Mouse (Mus musculus): Measurements from ENCODE around the gene Egln1.
A peak's percentile ranks its signal among the peaks of the same experiment; 100 is the strongest.

Egln1 gene

GRCm38 (mm10) chr8:124949209-124950068 lies at the start of gene Egln1:
Gene Egln1 (minus strand): TSS chr8:124949324.
- DNase-seq (ENCODE audit: low spot score in 2 of 2), result peak in 1 of 2 experiments; percentile 51

- DNase-seq (ENCODE audit: low spot score in 2 of 2), result no peak
Measured at GRCm38 (mm10) chr8:124995776-124996175, 46.7 kb upstream of the Egln1 start.

- no peak for DNase-seq (ENCODE audit: low spot score in 2 of 2)
Measured at GRCm38 (mm10) chr8:124991668-124991926, 42.5 kb upstream of the Egln1 start.

- DNase-seq (ENCODE audit: low spot score in 2 of 2), result no peak
Measured at GRCm38 (mm10) chr8:124990923-124991667, 42.0 kb upstream of the Egln1 start.

- no peak for DNase-seq (ENCODE audit: low spot score in 2 of 2)
Measured at GRCm38 (mm10) chr8:124980828-124981227, 31.7 kb upstream of the Egln1 start.

GRCm38 (mm10) chr8:124980036-124980435 lies 30.9 kb upstream of the Egln1 start:
- peak in 1 of 2 experiments; percentile 11 for DNase-seq (ENCODE audit: low spot score in 2 of 2)

- no peak for DNase-seq (ENCODE audit: low spot score in 2 of 2)
Measured at GRCm38 (mm10) chr8:124978026-124978425, 28.9 kb upstream of the Egln1 start.

GRCm38 (mm10) chr8:124976211-124976610 lies 27.1 kb upstream of the Egln1 start:
- no peak for DNase-seq (ENCODE audit: low spot score in 2 of 2)

- DNase-seq (ENCODE audit: low spot score in 2 of 2), result no peak
Measured at GRCm38 (mm10) chr8:124974254-124974653, 25.1 kb upstream of the Egln1 start.

- DNase-seq (ENCODE audit: low spot score in 2 of 2), result no peak
Measured at GRCm38 (mm10) chr8:124973221-124973620, 24.1 kb upstream of the Egln1 start.

- no peak for DNase-seq (ENCODE audit: low spot score in 2 of 2)
Measured at GRCm38 (mm10) chr8:124970312-124970933, 21.3 kb upstream of the Egln1 start.

- DNase-seq (ENCODE audit: low spot score in 2 of 2), result no peak
Measured at GRCm38 (mm10) chr8:124964966-124965365, 15.8 kb upstream of the Egln1 start.

- no peak for DNase-seq (ENCODE audit: low spot score in 2 of 2)
Measured at GRCm38 (mm10) chr8:124963246-124963645, 14.1 kb upstream of the Egln1 start.

- no peak for DNase-seq (ENCODE audit: low spot score in 2 of 2)
Measured at GRCm38 (mm10) chr8:124960226-124960880, 11.2 kb upstream of the Egln1 start.

- no peak for DNase-seq (ENCODE audit: low spot score in 2 of 2)
Measured at GRCm38 (mm10) chr8:124959462-124960225, 10.5 kb upstream of the Egln1 start.

- no peak for DNase-seq (ENCODE audit: low spot score in 2 of 2)
Measured at GRCm38 (mm10) chr8:124954572-124955082, 5.5 kb upstream of the Egln1 start.

- no peak for DNase-seq (ENCODE audit: low spot score in 2 of 2)
Measured at GRCm38 (mm10) chr8:124953188-124953587, 4.1 kb upstream of the Egln1 start.

- no peak for DNase-seq (ENCODE audit: low spot score in 2 of 2)
Measured at GRCm38 (mm10) chr8:124950865-124951264, 1.7 kb upstream of the Egln1 start.

- no peak for DNase-seq (ENCODE audit: low spot score in 2 of 2)
Measured at GRCm38 (mm10) chr8:124950069-124950456, 939 bp upstream of the Egln1 start.

GRCm38 (mm10) chr8:124948733-124949111 lies 402 bp downstream of the Egln1 start:
- DNase-seq (ENCODE audit: low spot score in 2 of 2), result peak in 1 of 2 experiments; percentile 9

All from natural killer cell, adult 2 months (primary cell).